Mouse (Mus musculus): ENCODE results near the gene Brd9.
A peak's percentile ranks its signal among the peaks of the same experiment; 100 is the strongest.

Brd9 gene

GRCm38 (mm10) chr13:73937321-73938176 is at the start of gene Brd9, which contains the start of gene Trip13:
Brd9 (plus strand) TSS chr13:73937811.
Trip13 (minus strand) TSS chr13:73937784.
- DNase-seq = peak; percentile 97

GRCm38 (mm10) chr13:73892493-73893178 is 45.0 kb upstream of the Brd9 start:
- no peak for DNase-seq

GRCm38 (mm10) chr13:73897561-73897960 is 40.0 kb upstream of the Brd9 start:
- no peak for DNase-seq

- no peak for DNase-seq
These were observed 30.5 kb upstream of the Brd9 start for GRCm38 (mm10) chr13:73907136-73907535.

- peak; percentile 61 for DNase-seq
These were observed 29.8 kb upstream of the Brd9 start for GRCm38 (mm10) chr13:73907683-73908412.

- no peak for DNase-seq
These were observed 24.5 kb upstream of the Brd9 start for GRCm38 (mm10) chr13:73913066-73913465.

GRCm38 (mm10) chr13:73932201-73932600 is 5.4 kb upstream of the Brd9 start:
- no peak for DNase-seq

- no peak for DNase-seq
These were observed 682 bp upstream of the Brd9 start for GRCm38 (mm10) chr13:73936938-73937320.

- peak; percentile 17 for DNase-seq
These were observed 558 bp downstream of the Brd9 start for GRCm38 (mm10) chr13:73938177-73938560.

- no peak for DNase-seq
These were observed 1.5 kb downstream of the Brd9 start for GRCm38 (mm10) chr13:73939101-73939500.

- DNase-seq = no peak
These were observed 7.0 kb downstream of the Brd9 start for GRCm38 (mm10) chr13:73944606-73945005.

GRCm38 (mm10) chr13:73953551-73954130 is 16.0 kb downstream of the Brd9 start:
- no peak for DNase-seq

- no peak for DNase-seq
These were observed 17.1 kb downstream of the Brd9 start for GRCm38 (mm10) chr13:73954666-73955065.

GRCm38 (mm10) chr13:73955531-73955930 is 17.9 kb downstream of the Brd9 start:
- no peak for DNase-seq

- no peak for DNase-seq
These were observed 22.6 kb downstream of the Brd9 start for GRCm38 (mm10) chr13:73960117-73960652.

GRCm38 (mm10) chr13:73961177-73961576 is 23.6 kb downstream of the Brd9 start:
- DNase-seq = no peak

- no peak for DNase-seq
These were observed 25.9 kb downstream of the Brd9 start, which contains the start of gene Zdhhc11 for GRCm38 (mm10) chr13:73963551-73963950. Zdhhc11 (plus strand) TSS chr13:73963851.

- DNase-seq = peak; percentile 42
These were observed 33.2 kb downstream of the Brd9 start for GRCm38 (mm10) chr13:73970545-73971448.

GRCm38 (mm10) chr13:73974523-73974922 is 36.9 kb downstream of the Brd9 start:
- DNase-seq = no peak

GRCm38 (mm10) chr13:73976935-73977334 is 39.3 kb downstream of the Brd9 start:
- DNase-seq = no peak

- no peak for DNase-seq
These were observed 52.7 kb downstream of the Brd9 start for GRCm38 (mm10) chr13:73990325-73990724.

- no peak for DNase-seq
These were observed 53.1 kb downstream of the Brd9 start for GRCm38 (mm10) chr13:73990761-73991160.
